Mouse (Mus musculus): ENCODE measurements around the gene Dab2ip.

DNA sequence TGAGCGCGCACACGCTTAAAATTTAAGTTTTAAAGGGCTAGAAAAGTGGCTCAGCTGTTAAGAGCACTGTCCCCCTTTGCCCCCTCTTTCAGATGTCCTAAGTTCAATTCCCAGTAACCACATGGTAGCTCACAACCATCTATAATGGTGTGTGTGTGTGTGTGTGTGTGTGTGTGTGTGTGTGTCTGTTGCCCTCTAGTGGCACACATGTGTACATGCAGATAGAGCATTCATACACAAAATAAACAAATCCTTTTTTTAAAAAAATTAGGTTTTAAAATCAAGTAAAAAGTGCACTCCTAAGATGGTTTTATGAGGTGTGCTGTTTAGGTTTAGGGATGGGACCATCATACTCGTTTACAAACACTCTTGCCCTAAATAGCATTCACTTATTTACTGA lies 45.8 kb upstream of the Dab2ip start:
- TF ChIP-seq CTCF (IDR thresholded peaks at IDR 0.05; ENCODE audit: low read depth, low read length), result no peak
- no peak for TF ChIP-seq GATA1 (IDR thresholded peaks at IDR 0.05; ENCODE audit: borderline replicate concordance, low read length)

Data from G1E (cell line).